Mouse (Mus musculus): Measurements from ENCODE around the gene Dcst2.

DNA sequence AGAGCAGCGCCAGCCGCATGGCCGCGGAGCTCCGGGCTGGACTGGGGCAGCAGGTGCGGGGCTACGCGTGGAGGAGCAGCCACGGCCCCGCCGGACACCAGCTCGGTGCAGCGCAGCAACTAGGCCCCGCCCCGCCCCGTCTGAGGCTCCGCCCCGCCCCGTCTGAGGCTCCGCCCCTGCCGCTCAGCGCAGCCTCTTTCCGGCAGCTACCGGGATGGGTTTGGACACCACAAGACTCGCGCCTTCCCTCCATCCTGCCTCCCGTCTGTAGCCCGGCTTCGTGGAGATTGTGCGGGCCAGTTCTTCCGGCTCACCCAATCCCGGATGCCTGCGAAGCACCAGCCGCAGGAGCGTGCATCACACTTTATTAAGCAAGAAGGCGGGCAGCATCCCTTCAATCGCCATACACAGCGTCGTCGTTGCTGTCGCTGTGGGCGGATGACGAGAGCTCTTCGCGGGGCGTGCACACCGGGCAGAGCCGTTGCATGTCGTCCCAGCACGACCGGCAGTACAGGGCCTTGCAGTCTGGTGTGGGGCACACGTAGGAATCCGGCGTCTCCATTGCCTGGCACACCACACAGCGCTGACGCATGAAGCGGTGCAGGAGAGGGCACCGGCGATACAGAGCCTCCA is 11.8 kb upstream of the Dcst2 start, which contains the start of gene Adam15:
- TF ChIP-seq HCFC1 (IDR thresholded peaks at IDR 0.05; ENCODE audit: low read depth, low read length) (peak; percentile 54; the same call in 1 of the 2 replicates), SIN3A (IDR thresholded peaks at IDR 0.05; ENCODE audit: low read length) (peak; percentile 47; the same call in 1 of the 2 replicates), EP300 (IDR thresholded peaks at IDR 0.05; ENCODE audit: low read depth in 1 of 2, low read length in 2 of 2) (no peak), CTCF (IDR thresholded peaks at IDR 0.05 in 2 of 3, conservative IDR thresholded peaks at IDR 0.05 in 1 of 3; ENCODE audit: control insufficient read depth in 1 of 3, insufficient read depth in 1 of 3, low read depth in 2 of 3, low read length in 3 of 3, poor library complexity in 1 of 3, severe bottlenecking in 1 of 3) (no peak), POLR2A (IDR thresholded peaks at IDR 0.05; ENCODE audit: control insufficient read depth in 1 of 2, insufficient read depth in 1 of 2, low read depth in 1 of 2, low read length in 2 of 2, poor library complexity in 1 of 2) (peak; percentile 44 to 65; a peak in 3 of 4 replicates), GATA1 (IDR thresholded peaks at IDR 0.05; ENCODE audit: low read depth, low read length) (no peak)
